Mouse (Mus musculus) small intestine, adult 2 months (tissue): ENCODE measurements around the gene Gle1. TPM values are rescaled to one million over a fixed set of nuclear protein-coding genes. Genes with fewer than 3 reads are reported as not detected.

ENCODE experiments used
- H3K27ac ChIP-seq: fragments of 200-500 bp; 2 replicates; pipeline ENCODE4 v1.5.1; 2012; ENCODE audit warnings: low read depth, low read length, control low read depth, inconsistent platforms; ENCODE audit not compliant: insufficient read depth
- H3K27me3 ChIP-seq: fragments of 200-500 bp; 2 replicates; pipeline ENCODE4 v1.6.1; 2012; ENCODE audit warnings: mild to moderate bottlenecking, moderate library complexity, low read length, inconsistent platforms; ENCODE audit not compliant: control insufficient read depth, insufficient read depth
- H3K36me3 ChIP-seq: fragments of 200-500 bp; 2 replicates; pipeline ENCODE4 v1.6.1; 2012; ENCODE audit warnings: mild to moderate bottlenecking, low read length, control low read depth, inconsistent platforms; ENCODE audit not compliant: control insufficient read depth, insufficient read depth
- H3K4me1 ChIP-seq: fragments of 200-500 bp; 2 replicates; pipeline ENCODE4 v1.6.1; 2012; ENCODE audit warnings: low read length, inconsistent platforms, mixed read lengths; ENCODE audit not compliant: control insufficient read depth, insufficient read depth, insufficient read length
- H3K4me3 ChIP-seq: fragments of 200-500 bp; 2 replicates; pipeline ENCODE4 v1.5.1; 2012; ENCODE audit warnings: low read depth, mild to moderate bottlenecking, control low read depth, inconsistent platforms, low read length, moderate library complexity
- CTCF ChIP-seq: fragments of 200-500 bp; IDR thresholded peaks from 2 replicates; pipeline ENCODE4 v1.5.1; 2012; ENCODE audit warnings: low read depth, mild to moderate bottlenecking, control low read depth, inconsistent platforms, low read length, moderate library complexity, mixed read lengths; ENCODE audit not compliant: insufficient replicate concordance, insufficient read length; ENCODE audit errors: extremely low read depth
- POLR2A ChIP-seq: fragments of 200-500 bp; IDR thresholded peaks from 2 replicates; pipeline ENCODE4 v1.6.1; 2012; ENCODE audit warnings: low read depth, mild to moderate bottlenecking, control low read depth, inconsistent platforms, low read length, moderate library complexity
- WGBS: fragments of 180-500 bp; shearing (Covaris S2); methylation state at CpG from one replicate; pipeline ENCODE4 v1.1.7; 2018; 5-methylcytosine and 5-hydroxymethylcytosine counted together
- polyA plus RNA-seq: library from polyadenylated mRNA; depleted of rRNA; stranded (reverse); fragments of >200 nt; gene quantifications from 2 replicates; pipeline ENCODE4 v1.2.3, GENCODE M21; 2012

Gene Gle1
- polyA plus RNA-seq, 1 experiment, result 7.4 TPM

DNA sequence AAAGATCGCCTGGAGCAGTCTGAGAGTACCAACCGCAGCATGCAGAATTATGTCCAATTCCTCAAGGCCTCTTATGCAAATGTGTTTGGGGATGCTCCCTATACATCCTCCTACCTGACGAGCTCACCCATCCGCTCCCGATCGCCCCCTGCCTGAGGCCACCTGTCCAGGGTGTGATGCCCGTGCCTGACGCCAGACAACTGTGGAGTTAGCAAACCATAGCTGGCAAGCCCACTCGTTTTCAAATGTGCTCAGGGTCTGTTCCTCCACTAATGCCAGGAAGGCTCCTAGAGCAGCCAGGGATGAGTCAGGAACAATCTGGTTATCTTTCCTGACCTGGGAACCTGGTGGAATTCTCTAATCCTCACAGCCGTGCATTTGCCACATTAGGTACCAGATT is 4.7 kb upstream of the Gle1 start:
- no peak overlapping the region for H3K27ac ChIP-seq
- no peaks in the 10 kb centered on the region for H3K4me1 ChIP-seq
- no peak overlapping the region for H3K4me3 ChIP-seq
- H3K36me3 ChIP-seq, result peaks cover 32% of the 10 kb centered on the region
- no peaks in the 10 kb centered on the region for H3K27me3 ChIP-seq
- 86% methylated on average over 10 of the region's 10 CpGs for WGBS
- TF ChIP-seq POLR2A (no peak), CTCF (no peak)

DNA sequence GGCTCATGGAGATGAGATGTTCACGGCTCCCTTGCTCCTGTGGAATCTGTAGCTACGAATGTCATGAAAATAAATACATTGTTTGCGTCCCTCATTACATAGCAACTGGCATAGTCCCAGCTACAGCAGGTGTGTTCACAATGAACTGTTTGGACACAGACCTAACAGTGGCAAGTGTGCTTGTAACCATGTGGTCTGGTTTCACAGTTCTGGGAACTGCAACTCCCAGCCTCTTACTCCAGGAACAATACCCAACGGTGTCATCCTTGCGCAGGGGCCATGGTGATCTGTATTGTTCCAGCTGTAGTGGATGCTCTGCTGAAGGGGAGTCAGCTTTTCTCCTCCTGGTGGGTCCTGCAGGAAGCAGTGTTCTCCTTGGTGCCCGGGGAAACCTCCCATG is 4.0 kb upstream of the Gle1 start:
- H3K27ac ChIP-seq, result no peak overlapping the region

GRCm38 (mm10) chr2:29940073-29940472 is 4.8 kb downstream of the Gle1 start:
- Histone ChIP-seq H3K4me3 (no peak overlapping the region), H3K36me3 (peaks cover 32% of the 10 kb centered on the region), H3K27me3 (no peaks in the 10 kb centered on the region), H3K4me1 (peaks cover 3% of the 10 kb centered on the region; the same call in 1 of the 2 replicates), H3K27ac (no peak overlapping the region)
- 88% methylated on average over 9 of the region's 9 CpGs for WGBS
- TF ChIP-seq CTCF (no peak), POLR2A (no peak)

More for the DNA sequence above, 4.0 kb upstream of the Gle1 start:
- WGBS, result 64% methylated on average over 6 of the region's 6 CpGs
- TF ChIP-seq CTCF (no peak), POLR2A (no peak)
- H3K4me3 ChIP-seq, result no peak overlapping the region
- peaks cover 28% of the 10 kb centered on the region for H3K36me3 ChIP-seq
- peaks cover 3% of the 10 kb centered on the region; the same call in 1 of the 2 replicates for H3K4me1 ChIP-seq
- no peaks in the 10 kb centered on the region for H3K27me3 ChIP-seq

- H3K4me1 ChIP-seq, result peaks cover 3% of the 10 kb centered on the region; the same call in 1 of the 2 replicates
- peaks cover 34% of the 10 kb centered on the region for H3K36me3 ChIP-seq
- TF ChIP-seq POLR2A (no peak), CTCF (no peak)
- H3K27me3 ChIP-seq, result no peaks in the 10 kb centered on the region
- no peak overlapping the region for H3K4me3 ChIP-seq
- WGBS, result 94% methylated on average over 7 of the region's 7 CpGs
- no peak overlapping the region for H3K27ac ChIP-seq
Measured at GRCm38 (mm10) chr2:29940826-29941225, 5.6 kb downstream of the Gle1 start.

GRCm38 (mm10) chr2:29944723-29945122 is 9.5 kb downstream of the Gle1 start:
- peak overlapping the region; percentile 49 for H3K27ac ChIP-seq
- H3K36me3 ChIP-seq, result peaks cover 44% of the 10 kb centered on the region
- H3K4me3 ChIP-seq, result no peak overlapping the region
- H3K27me3 ChIP-seq, result no peaks in the 10 kb centered on the region
- WGBS, result 68% methylated on average over 1 of the region's 1 CpGs
- TF ChIP-seq POLR2A (no peak), CTCF (no peak)
- H3K4me1 ChIP-seq, result no peaks in the 10 kb centered on the region

DNA sequence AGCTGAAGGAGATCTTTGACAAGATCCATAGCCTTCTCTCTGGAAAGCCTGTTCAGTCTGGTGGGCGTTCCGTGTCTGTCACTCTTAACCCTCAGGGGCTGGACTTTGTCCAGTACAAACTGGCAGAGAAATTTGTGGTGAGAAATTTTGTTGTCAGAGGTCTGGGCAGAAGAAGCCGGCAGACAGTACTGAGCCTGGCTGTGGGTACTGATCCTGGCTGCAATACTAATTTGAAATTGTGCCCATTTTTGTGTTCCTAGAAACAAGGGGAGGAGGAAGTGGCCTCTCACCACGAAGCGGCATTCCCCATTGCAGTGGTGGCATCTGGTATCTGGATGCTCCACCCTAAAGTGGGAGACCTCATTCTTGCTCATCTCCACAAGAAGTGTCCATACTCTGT is 13.7 kb downstream of the Gle1 start:
- TF ChIP-seq POLR2A, result no peak
- Histone ChIP-seq H3K27me3 (no peaks in the 10 kb centered on the region), H3K4me3 (no peak overlapping the region), H3K27ac (no peak overlapping the region), H3K4me1 (no peaks in the 10 kb centered on the region), H3K36me3 (peaks cover 47% of the 10 kb centered on the region)
- WGBS, result 91% methylated on average over 5 of the region's 5 CpGs

GRCm38 (mm10) chr2:29961246-29961645 is 26.0 kb downstream of the Gle1 start:
- H3K36me3 ChIP-seq, result peaks cover 20% of the 10 kb centered on the region
- H3K4me3 ChIP-seq, result no peak overlapping the region
- H3K27me3 ChIP-seq, result no peaks in the 10 kb centered on the region
- H3K4me1 ChIP-seq, result peaks cover 3% of the 10 kb centered on the region; the same call in 1 of the 2 replicates
- no peak overlapping the region for H3K27ac ChIP-seq
- TF ChIP-seq POLR2A (no peak), CTCF (no peak)
- 98% methylated on average over 7 of the region's 7 CpGs for WGBS
